Mouse (Mus musculus) G1E-ER4 (cell line): ENCODE data around the gene Hk2. TPM values are rescaled to one million over a fixed set of nuclear protein-coding genes. Genes with fewer than 3 reads are reported as not detected.

Experiments used
- GATA1 ChIP-seq: IDR thresholded peaks from one replicate; pipeline ENCODE4 v1.8.0; 2012; ENCODE audit warnings: low read length, inconsistent platforms
- polyA plus RNA-seq: library from polyadenylated mRNA; stranded (reverse); fragments of >175 nt; gene quantifications from 2 replicates; pipeline ENCODE4 v1.2.3, GENCODE M21; 2012

Gene Hk2
- polyA plus RNA-seq, 1 experiment, result 14.6 TPM

- TF ChIP-seq GATA1, result no peak
Observed at GRCm38 (mm10) chr6:82689474-82689873, 84.8 kb downstream of the Hk2 start.

DNA sequence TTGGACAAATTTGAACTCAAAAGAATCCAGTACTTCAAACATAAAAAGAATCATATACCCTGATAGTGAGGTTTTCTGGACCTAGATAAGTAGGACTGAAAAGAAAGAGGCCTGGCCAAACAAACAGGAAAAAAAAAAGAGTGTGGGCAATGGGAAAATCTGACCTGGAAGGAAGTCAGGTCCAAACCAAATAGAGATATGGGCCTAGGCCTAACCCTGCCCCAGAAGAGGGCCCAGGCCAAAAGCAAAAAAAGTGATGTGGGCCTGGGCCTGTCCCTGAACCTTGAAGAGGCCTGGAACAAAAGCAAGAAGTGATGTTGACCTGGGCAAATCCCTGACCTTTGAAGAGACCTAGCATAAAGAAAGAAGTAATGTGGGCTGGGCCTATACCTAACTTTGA, 90.1 kb downstream of the Hk2 start:
- no peak for TF ChIP-seq GATA1

Other genes with a start within 250 kb of the Hk2 start
- 61.1 and 83.3 TPM in 2 replicates for gene Pole4, start 69.1 kb downstream of the Hk2 start, polyA plus RNA-seq
- gene Sema4f, start 165.3 kb upstream of the Hk2 start, polyA plus RNA-seq, result not detected in 2 replicates
- 2.1 and 3.4 TPM in 2 replicates for gene M1ap, start 172.4 kb upstream of the Hk2 start, polyA plus RNA-seq